Mouse (Mus musculus): ENCODE data around the gene Gdpd1.
"Not testable (repeated sequence)": the region's sequence is repeated elsewhere in the genome, so short reads cannot be mapped to it uniquely, and the experiment has no call there.

- TF ChIP-seq CTCF (IDR thresholded peaks at IDR 0.05; ENCODE audit: low read depth); EP300 (optimal IDR thresholded peaks at IDR 0.05): not testable (repeated sequence)
Observed at GRCm38 (mm10) chr11:87048900-87049299, 25.0 kb downstream of the Gdpd1 start.
